Comparison of ENCODE assay signal across 9 mouse cellular contexts in genomic region chr10:75303324-75304048, GRCm38 (mm10). TPM values are rescaled to one million over a fixed set of nuclear protein-coding genes. Genes with fewer than 3 reads are reported as not detected.
DNase-seq lines count a peak whose midpoint lies in the region; ATAC-seq and TF ChIP-seq lines count a peak whose summit lies in the region.
"Had no signal": no experiment of that assay in that cellular context is flagged by ENCODE, and none has a peak within 500 bp of the region (broad histone marks: within the 10 kb centered on the region; RNA-seq: fewer than 3 reads in every experiment).

No protein-coding gene starts in this region.

- WGBS in heart, embryonic 15.5 days: 65% methylated on average over 8 of the region's 8 CpGs
- WGBS in intestine, postnatal 0 days: 85% methylated on average over 8 of the region's 8 CpGs

- H3K36me3 ChIP-seq in heart, embryonic 15.5 days: peaks cover 21% of the 10 kb centered on the region
- H3K36me3 ChIP-seq in splenic B cell, adult 2 months (ENCODE audit: control insufficient read depth, insufficient read depth, low read length, poor library complexity, severe bottlenecking): peaks cover 4% of the 10 kb centered on the region; the same call in 1 of the 2 replicates
- H3K36me3 ChIP-seq in intestine, postnatal 0 days (ENCODE audit: control insufficient read depth, insufficient read depth): peaks cover 54% of the 10 kb centered on the region

- no peak overlapping the region for H3K4me3 ChIP-seq in heart, embryonic 15.5 days
- no peak overlapping the region for H3K4me3 ChIP-seq in intestine, postnatal 0 days (ENCODE audit: low read depth, low read length)

- DNase-seq in heart, adult 18-20 months: no peak
- DNase-seq in CD4-positive, CD25-positive, alpha-beta regulatory T cell, adult 2 months (ENCODE audit: low read depth, low spot score): peak; percentile 90
- peak; percentile 35 to 45 for DNase-seq in cerebellum, postnatal 36 days
- DNase-seq in layer of hippocampus, postnatal 25 days (ENCODE audit: extremely low spot score in 1 of 2, low spot score in 1 of 2): peak; percentile 48 to 51
- DNase-seq in splenic B cell, adult 2 months (ENCODE audit: low read depth, low spot score): peak; percentile 84
- no peak for DNase-seq in kidney, postnatal 36 days

- ATAC-seq in heart, embryonic 15.5 days (replicated peaks; ENCODE audit: insufficient number of reproducible peaks, insufficient read depth, low FRiP score, low read depth): no peak
- ATAC-seq in intestine, postnatal 0 days: no peak

- peaks cover 40% of the 10 kb centered on the region for H3K4me1 ChIP-seq in heart, embryonic 15.5 days (replicated peaks)
- peaks cover 15% of the 10 kb centered on the region for H3K4me1 ChIP-seq in intestine, postnatal 0 days (replicated peaks; ENCODE audit: control insufficient read depth, insufficient read depth, low read length)

- H3K9ac ChIP-seq in heart, embryonic 15.5 days: no peak overlapping the region
- no peak overlapping the region for H3K9ac ChIP-seq in intestine, postnatal 0 days (ENCODE audit: low read depth, low read length)

- peak overlapping the region; percentile 75 for H3K27ac ChIP-seq in heart, embryonic 15.5 days
- H3K27ac ChIP-seq in intestine, postnatal 0 days (ENCODE audit: low read depth, low read length): no peak overlapping the region

- no peak overlapping the region for H3K4me2 ChIP-seq in heart, embryonic 15.5 days
- no peak overlapping the region for H3K4me2 ChIP-seq in intestine, postnatal 0 days (replicated peaks; ENCODE audit: low read depth)

- H3K9me3 ChIP-seq in heart, embryonic 15.5 days (replicated peaks): no peaks in the 10 kb centered on the region
- no peaks in the 10 kb centered on the region for H3K9me3 ChIP-seq in intestine, postnatal 0 days (ENCODE audit: control insufficient read depth)
- H3K9me3 ChIP-seq: G1E had no signal

- H3K27me3 ChIP-seq in heart, embryonic 15.5 days: no peaks in the 10 kb centered on the region
- H3K27me3 ChIP-seq in splenic B cell, adult 2 months (ENCODE audit: control insufficient read depth, insufficient read depth, low read length, poor library complexity, severe bottlenecking): no peaks in the 10 kb centered on the region
- no peaks in the 10 kb centered on the region for H3K27me3 ChIP-seq in intestine, postnatal 0 days (replicated peaks; ENCODE audit: control insufficient read depth, insufficient read depth, low read length)

- no peak for TF ChIP-seq CTCF in intestine, postnatal 0 days (IDR thresholded peaks at IDR 0.05; ENCODE audit: low read depth)

RNA-seq across cellular contexts. Expression of gene Adora2a, which starts 13.2 kb away (rescaled TPM):
- polyA plus RNA-seq in heart, embryonic 15.5 days (2015; fragmentation: Nextera tagmentation; extraction: Ambion mirVana): 5.7 and 6.3 TPM in 2 replicates
- total RNA-seq in heart, adult 18-20 months (2021): 1 to 10 TPM; 4.3 to 6.9 TPM
- 1 to 10 TPM; 2.5 to 3.7 TPM for total RNA-seq in layer of hippocampus, postnatal 25 days (2021)
- 1.2 and 1.4 TPM in 2 replicates for polyA plus RNA-seq in intestine, postnatal 0 days (2015; fragmentation: Nextera tagmentation; extraction: Ambion mirVana)

Comparison
In these comparisons a context has a peak if more than half of its experiments do, and no peak if none do; other contexts are left out.
1. DNase-seq: peak in CD4-positive, CD25-positive, alpha-beta regulatory T cell, adult 2 months (single experiment), cerebellum, postnatal 36 days (2 of 2), layer of hippocampus, postnatal 25 days (2 of 2) and splenic B cell, adult 2 months (single experiment); none in heart, adult 18-20 months (0 of 2) and kidney, postnatal 36 days (0 of 2).